Mouse (Mus musculus) midbrain, postnatal 0 days (tissue): ENCODE measurements at regions not wholly inside any gene's neighbourhood (a gene's known extent, or its start where the extent isn't known, plus 50 kb on each side); places are given as distances from the start of the nearest gene placed in this dataset.
A peak's percentile ranks its signal among the peaks of the same experiment; 100 is the strongest.

ENCODE experiments used
- ATAC-seq: fragments of 200-750 bp; cut with Nextera tagmentation; 2 replicates; pipeline ENCODE4 v1.8.0; 2017; ENCODE audit warnings: moderate number of reproducible peaks, mild to moderate bottlenecking, moderate TSS enrichment, moderate library complexity; ENCODE audit not compliant: low FRiP score
- DNase-seq: peaks from one replicate; pipeline ENCODE4 v3.0.0-alpha.2; 2015; ENCODE audit warnings: low spot score
- H3K27ac ChIP-seq: fragments of 300-500 bp; sonication (generic); 2 replicates; pipeline ENCODE4 v1.5.1; 2014; ENCODE audit warnings: low read depth, mild to moderate bottlenecking, low read length, mixed read lengths
- H3K27me3 ChIP-seq: fragments of 300-500 bp; sonication (generic); 2 replicates; pipeline ENCODE4 v1.6.1; 2014; ENCODE audit warnings: low read length, control low read depth, mixed read lengths; ENCODE audit not compliant: insufficient read depth
- H3K36me3 ChIP-seq: fragments of 300-500 bp; sonication (generic); 2 replicates; pipeline ENCODE4 v1.6.1; 2014; ENCODE audit warnings: low read length, control low read depth, mixed read lengths; ENCODE audit not compliant: insufficient read depth
- H3K4me1 ChIP-seq: fragments of 300-500 bp; sonication (generic); 2 replicates; pipeline ENCODE4 v1.6.1; 2014; ENCODE audit warnings: mild to moderate bottlenecking, control low read depth, antibody characterized with exemption, low read length, mixed read lengths; ENCODE audit not compliant: insufficient read depth
- H3K4me2 ChIP-seq: fragments of 300-500 bp; sonication (generic); 2 replicates; pipeline ENCODE4 v1.6.1; 2014; ENCODE audit warnings: low read depth, mild to moderate bottlenecking, low read length, mixed read lengths; ENCODE audit not compliant: poor library complexity, severe bottlenecking
- H3K4me3 ChIP-seq: fragments of 300-500 bp; sonication (generic); 2 replicates; pipeline ENCODE4 v1.5.1; 2014; ENCODE audit warnings: low read depth, mild to moderate bottlenecking, low read length, moderate library complexity
- H3K9ac ChIP-seq: fragments of 300-500 bp; sonication (generic); replicated peaks from 2 replicates; pipeline ENCODE4 v1.6.1; 2014; ENCODE audit warnings: mild to moderate bottlenecking, low read length, moderate library complexity, mixed read lengths; ENCODE audit not compliant: poor library complexity, severe bottlenecking
- H3K9me3 ChIP-seq: fragments of 300-500 bp; sonication (generic); 2 replicates; pipeline ENCODE4 v1.6.1; 2016; ENCODE audit warnings: low read length, control low read depth
- CTCF ChIP-seq: IDR thresholded peaks from 2 replicates; pipeline ENCODE4 v1.5.1; 2016; ENCODE audit warnings: antibody characterized with exemption, mild to moderate bottlenecking
- WGBS: fragments of 180-500 bp; shearing (Covaris S2); extraction: QIAGEN DNeasy Blood & Tissue Kit; methylation state at CpG from one replicate; pipeline ENCODE4 v1.1.7; 2014; 5-methylcytosine and 5-hydroxymethylcytosine counted together

DNA sequence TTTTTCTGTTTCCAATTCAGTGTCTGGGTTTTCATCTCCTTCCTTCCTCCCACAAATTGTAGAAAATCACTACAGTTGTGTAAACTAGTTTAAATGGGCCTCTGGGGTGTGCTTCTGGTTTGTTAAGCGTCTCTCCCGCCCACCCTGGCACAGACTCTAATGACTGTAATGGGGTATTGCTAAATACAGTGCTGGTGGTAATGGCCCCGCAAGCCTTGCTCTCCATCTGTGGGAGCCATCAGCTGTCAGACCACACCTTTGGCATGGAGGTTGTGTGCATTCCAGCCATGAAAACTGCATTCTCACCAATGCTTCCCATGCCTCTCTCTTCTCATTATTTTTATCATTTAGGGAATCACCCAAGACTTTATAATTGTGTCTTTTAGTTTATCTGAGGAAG is 91.0 kb upstream of the Ppm1h start:
- Histone ChIP-seq H3K4me1 (no peaks in the 10 kb centered on the region), H3K4me2 (no peak overlapping the region), H3K4me3 (no peak overlapping the region), H3K27ac (no peak overlapping the region), H3K9me3 (no peaks in the 10 kb centered on the region), H3K9ac (no peak overlapping the region), H3K36me3 (no peaks in the 10 kb centered on the region), H3K27me3 (no peaks in the 10 kb centered on the region)
- 83% methylated on average over 3 of the region's 3 CpGs for WGBS
- DNase-seq: peak; percentile 35
- ATAC-seq: no peak
- TF ChIP-seq CTCF: no peak

DNA sequence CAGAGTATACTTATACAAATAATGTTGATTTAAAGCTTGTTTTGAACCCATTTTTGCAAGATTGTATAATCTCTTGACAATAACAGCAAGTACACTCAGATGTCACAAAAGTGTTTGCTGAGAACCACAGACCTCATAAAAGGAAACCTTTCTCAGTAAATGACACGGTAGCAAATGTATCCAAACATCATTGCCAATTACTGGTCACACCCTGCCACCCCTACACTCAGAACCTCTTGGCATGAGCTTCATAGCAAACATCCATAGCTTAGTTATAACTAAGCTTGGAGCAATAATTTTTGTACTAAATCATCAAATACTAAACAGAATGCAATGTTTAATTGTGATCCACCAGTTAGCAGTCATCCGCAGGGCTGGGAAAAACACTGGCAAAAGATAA is 79.1 kb upstream of the Ppm1h start:
- WGBS: 93% methylated on average over 2 of the region's 2 CpGs
- Histone ChIP-seq H3K27me3 (no peaks in the 10 kb centered on the region), H3K4me1 (no peaks in the 10 kb centered on the region), H3K4me3 (no peak overlapping the region), H3K9me3 (no peaks in the 10 kb centered on the region), H3K4me2 (no peak overlapping the region), H3K36me3 (no peaks in the 10 kb centered on the region), H3K27ac (no peak overlapping the region), H3K9ac (no peak overlapping the region)
- no peak for TF ChIP-seq CTCF
- ATAC-seq (no peak), DNase-seq (no peak)

DNA sequence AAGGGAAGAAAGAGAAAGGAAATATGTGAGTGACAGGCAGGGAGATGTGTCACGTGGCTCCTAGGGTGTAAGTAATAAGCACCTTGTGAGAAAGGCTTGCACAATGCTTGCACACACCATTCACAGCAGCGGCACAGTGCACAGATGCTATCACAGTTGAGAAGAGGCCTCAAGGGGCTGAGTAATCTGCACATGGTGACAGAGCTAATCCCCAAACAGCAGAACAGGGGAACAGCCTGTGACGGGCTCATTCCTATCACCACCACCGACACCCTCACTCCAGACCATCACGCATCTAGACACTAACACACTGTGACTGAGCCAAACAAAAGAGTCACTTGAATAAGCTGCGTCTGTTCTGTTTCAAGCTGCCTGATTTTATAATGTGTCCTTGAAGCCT is 76.2 kb upstream of the Ppm1h start:
- DNase-seq (peak; percentile 60), ATAC-seq (no peak)
- no peaks in the 10 kb centered on the region for H3K4me1 ChIP-seq
- H3K4me2 ChIP-seq: no peak overlapping the region
- H3K27ac ChIP-seq: no peak overlapping the region
- no peaks in the 10 kb centered on the region for H3K36me3 ChIP-seq
- no peak for TF ChIP-seq CTCF
- H3K9me3 ChIP-seq: no peaks in the 10 kb centered on the region
- H3K4me3 ChIP-seq: no peak overlapping the region
- WGBS: 16% methylated on average over 6 of the region's 6 CpGs
- H3K9ac ChIP-seq: no peak overlapping the region
- no peaks in the 10 kb centered on the region for H3K27me3 ChIP-seq

DNA sequence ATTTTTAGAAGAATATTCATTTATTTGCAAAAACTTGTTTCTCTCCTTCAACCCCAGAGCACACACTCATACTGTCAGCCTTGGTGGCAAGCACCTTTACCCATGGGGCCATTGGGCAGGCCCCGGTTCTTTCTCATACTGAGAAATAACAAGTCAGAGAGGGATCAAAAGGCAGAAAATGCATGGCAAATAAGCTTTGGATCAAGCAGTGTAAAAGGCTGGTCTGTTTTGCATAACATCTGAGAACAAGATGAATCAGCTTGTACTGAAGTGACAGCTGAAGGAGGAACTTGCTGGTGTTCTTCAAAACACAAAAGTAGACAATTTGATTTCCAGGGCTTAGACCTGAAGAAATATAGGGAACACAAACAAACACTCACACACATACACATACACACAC is 74.6 kb upstream of the Ppm1h start:
- no peak overlapping the region for H3K27ac ChIP-seq
- H3K9me3 ChIP-seq: no peaks in the 10 kb centered on the region
- H3K36me3 ChIP-seq: no peaks in the 10 kb centered on the region
- TF ChIP-seq CTCF: no peak
- 7% methylated on average over 1 of the region's 1 CpGs for WGBS
- no peak overlapping the region for H3K4me3 ChIP-seq
- H3K4me1 ChIP-seq: no peaks in the 10 kb centered on the region
- no peak overlapping the region for H3K9ac ChIP-seq
- ATAC-seq: no peak
- DNase-seq: no peak
- H3K4me2 ChIP-seq: no peak overlapping the region
- H3K27me3 ChIP-seq: no peaks in the 10 kb centered on the region

DNA sequence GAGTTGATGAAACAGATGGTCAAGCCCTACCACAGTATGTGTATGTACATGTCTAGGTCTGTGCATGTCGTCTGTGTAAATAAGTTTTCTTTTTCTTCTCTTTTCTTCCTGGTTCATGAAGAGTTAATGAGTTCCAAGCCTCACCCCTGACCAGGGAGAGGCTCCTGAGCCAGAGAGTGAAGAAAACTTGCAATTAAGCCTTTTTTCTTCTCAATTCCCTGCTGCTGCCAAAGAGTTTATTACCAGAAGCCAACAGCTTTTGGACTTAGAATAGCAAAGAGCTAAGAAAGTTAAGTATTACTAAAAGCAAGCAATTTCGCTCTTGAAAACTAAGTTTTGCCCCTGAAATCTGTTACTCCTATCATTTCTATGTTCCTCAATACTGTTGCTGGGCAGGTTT is 65.3 kb upstream of the Ppm1h start:
- Histone ChIP-seq H3K36me3 (no peaks in the 10 kb centered on the region), H3K4me2 (no peak overlapping the region), H3K27me3 (no peaks in the 10 kb centered on the region), H3K9me3 (no peaks in the 10 kb centered on the region), H3K27ac (no peak overlapping the region), H3K9ac (no peak overlapping the region), H3K4me1 (no peaks in the 10 kb centered on the region), H3K4me3 (no peak overlapping the region)
- DNase-seq (no peak), ATAC-seq (no peak)
- no peak for TF ChIP-seq CTCF
- WGBS: 86% methylated on average over 2 of the region's 2 CpGs

DNA sequence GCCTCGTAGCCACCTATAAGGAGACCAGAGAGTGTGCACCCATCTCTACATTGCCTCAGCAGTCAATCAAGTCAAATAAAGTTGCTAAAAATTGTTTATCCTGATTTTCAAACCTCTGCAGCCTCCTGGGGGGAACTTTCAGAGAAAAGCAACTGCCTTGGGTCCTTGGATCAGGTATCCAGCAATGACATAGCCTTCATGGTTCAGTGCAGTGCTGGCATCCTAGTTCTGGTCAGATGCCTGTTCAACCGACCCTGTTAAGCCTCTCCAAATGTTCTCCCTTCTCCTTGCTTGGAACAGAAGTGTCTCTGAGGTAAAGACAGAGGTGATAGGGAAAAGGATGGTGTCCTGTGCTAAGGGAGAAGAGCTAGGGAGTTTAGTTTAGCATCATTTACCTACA is 64.7 kb upstream of the Ppm1h start:
- no peak overlapping the region for H3K4me2 ChIP-seq
- H3K27ac ChIP-seq: no peak overlapping the region
- ATAC-seq: no peak
- H3K9ac ChIP-seq: no peak overlapping the region
- H3K36me3 ChIP-seq: no peaks in the 10 kb centered on the region
- TF ChIP-seq CTCF: no peak
- WGBS: 59% methylated on average over 2 of the region's 2 CpGs
- no peaks in the 10 kb centered on the region for H3K4me1 ChIP-seq
- no peak for DNase-seq
- H3K27me3 ChIP-seq: no peaks in the 10 kb centered on the region
- H3K4me3 ChIP-seq: no peak overlapping the region
- no peaks in the 10 kb centered on the region for H3K9me3 ChIP-seq

DNA sequence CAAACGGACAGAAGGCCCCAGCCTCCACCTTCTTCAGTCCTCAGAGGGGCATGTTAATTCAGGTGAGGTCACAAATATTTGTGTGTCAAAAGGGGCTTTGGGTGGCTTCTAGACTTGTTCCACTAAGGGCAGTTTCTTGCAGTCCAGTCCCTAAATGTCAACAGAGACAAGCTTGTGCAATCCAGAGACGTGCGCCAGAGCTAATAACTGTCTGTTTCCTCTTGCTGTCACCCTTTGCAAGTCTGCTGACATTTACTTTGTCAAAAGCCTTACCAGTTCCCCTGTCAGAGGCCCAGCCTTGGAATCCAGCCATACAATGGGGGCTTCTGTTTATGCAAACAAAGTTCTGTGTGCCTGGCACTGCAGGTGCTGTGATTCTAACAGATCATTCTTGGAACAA is 63.8 kb upstream of the Ppm1h start:
- TF ChIP-seq CTCF: no peak
- Histone ChIP-seq H3K4me3 (no peak overlapping the region), H3K4me1 (no peaks in the 10 kb centered on the region), H3K36me3 (no peaks in the 10 kb centered on the region), H3K4me2 (no peak overlapping the region), H3K9me3 (no peaks in the 10 kb centered on the region), H3K27ac (no peak overlapping the region), H3K27me3 (no peaks in the 10 kb centered on the region), H3K9ac (no peak overlapping the region)
- no peak for DNase-seq
- WGBS: 65% methylated on average over 3 of the region's 3 CpGs
- no peak for ATAC-seq
